Mouse (Mus musculus): ENCODE measurements around the gene Stx7.

DNA sequence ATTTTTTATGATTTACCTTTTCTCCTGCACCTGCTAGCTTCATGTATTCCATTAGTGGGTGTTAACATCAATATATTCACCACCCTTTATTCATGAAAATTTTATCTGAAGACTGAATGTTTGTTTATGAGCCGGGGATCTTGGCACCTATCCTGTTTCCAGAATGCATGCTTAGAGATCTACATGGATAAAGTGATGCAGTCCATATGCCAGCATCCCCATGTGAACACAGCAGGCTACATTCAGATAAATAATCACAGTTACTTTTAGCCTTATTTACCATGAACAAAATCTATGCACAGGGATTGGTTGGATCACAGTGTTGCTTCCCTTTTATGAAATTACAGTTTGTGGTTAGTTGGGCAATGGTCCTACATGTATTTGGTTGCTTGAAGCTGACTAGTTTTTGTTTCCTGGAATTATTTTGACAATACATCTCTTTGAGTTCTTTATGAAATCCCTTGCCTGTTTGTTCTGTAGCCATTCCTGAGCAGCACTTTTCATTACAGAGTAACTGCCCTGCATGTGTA is 16.5 kb downstream of the Stx7 start:
- TF ChIP-seq CTCF (IDR thresholded peaks at IDR 0.05; ENCODE audit: borderline replicate concordance, insufficient read depth, low read depth, low read length) (no peak), POLR2A (IDR thresholded peaks at IDR 0.05; ENCODE audit: borderline replicate concordance, insufficient read depth, low read length) (no peak)
